15 mouse cellular contexts compared by ENCODE assay signal in the genomic region with DNA sequence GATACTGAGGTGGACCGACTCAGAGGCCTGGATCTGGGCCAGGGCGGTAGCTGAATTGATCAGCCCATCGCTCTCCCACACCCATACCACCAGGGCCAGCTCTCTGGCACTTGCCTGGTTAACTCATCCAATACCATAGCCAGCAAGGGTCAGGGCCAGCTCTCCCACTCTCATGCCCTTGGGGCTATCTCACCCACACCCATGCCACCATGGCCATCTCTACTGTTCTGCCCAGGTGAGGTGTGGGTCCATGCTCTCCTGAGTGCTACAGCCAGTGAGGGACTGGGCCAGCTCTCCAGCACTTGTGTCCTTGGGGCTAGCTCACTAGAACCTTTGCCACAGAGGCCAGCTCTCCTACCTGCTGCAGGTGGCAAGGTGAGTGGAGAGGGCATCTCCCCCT. TPM values are rescaled to one million over a fixed set of nuclear protein-coding genes. Genes with fewer than 3 reads are reported as not detected.
A peak's percentile ranks its signal among the peaks of the same experiment; 100 is the strongest.
DNase-seq lines count a peak whose midpoint lies in the region; ATAC-seq and TF ChIP-seq lines count a peak whose summit lies in the region.
"Had no signal": no experiment of that assay in that cellular context is flagged by ENCODE, and none has a peak within 500 bp of the region (broad histone marks: within the 10 kb centered on the region; RNA-seq: fewer than 3 reads in every experiment).

No protein-coding gene starts in this region.

- peaks cover 15% of the 10 kb centered on the region for H3K36me3 ChIP-seq in heart, embryonic 11.5 days (ENCODE audit: control insufficient read depth, insufficient read depth, low read length)
- peaks cover 36% of the 10 kb centered on the region for H3K36me3 ChIP-seq in megakaryocyte, embryonic 14.5 days (replicated peaks; ENCODE audit: low read length)
- H3K36me3 ChIP-seq in midbrain, embryonic 12.5 days = peaks cover 25% of the 10 kb centered on the region
- H3K36me3 ChIP-seq in stomach, postnatal 0 days (ENCODE audit: control insufficient read depth, insufficient read depth, low read length) = no peaks in the 10 kb centered on the region

- peak; percentile 35; the same call in 1 of the 2 replicates for ATAC-seq in heart, embryonic 11.5 days (replicated peaks; ENCODE audit: insufficient number of reproducible peaks, low FRiP score, low TSS enrichment)
- no peak for ATAC-seq in megakaryocyte, adult 5-6 weeks (ENCODE audit: poor library complexity, severe bottlenecking)
- ATAC-seq in midbrain, embryonic 12.5 days (ENCODE audit: low FRiP score, low read depth) = peak; percentile 32; the same call in 1 of the 2 replicates
- ATAC-seq in stomach, postnatal 0 days (ENCODE audit: low FRiP score, low TSS enrichment) = peak; percentile 27; the same call in 1 of the 2 replicates
- no peak for ATAC-seq in frontal cortex, adult (ENCODE audit: low TSS enrichment)
- ATAC-seq: activated CD4-positive, CD25-positive, alpha-beta regulatory T cell, adult 4 months; intestine, embryonic 15.5 days had no signal

- 93% methylated on average over 3 of the region's 3 CpGs for WGBS in heart, embryonic 11.5 days (ENCODE audit: insufficient replicate concordance)
- 97% methylated on average over 3 of the region's 3 CpGs for WGBS in midbrain, embryonic 12.5 days
- 87% methylated on average over 3 of the region's 3 CpGs for WGBS in stomach, postnatal 0 days

- H3K27me3 ChIP-seq in heart, embryonic 11.5 days (ENCODE audit: control insufficient read depth, insufficient read depth, low read length) = no peaks in the 10 kb centered on the region
- H3K27me3 ChIP-seq in megakaryocyte, embryonic 14.5 days (replicated peaks) = peaks cover 2% of the 10 kb centered on the region
- no peaks in the 10 kb centered on the region for H3K27me3 ChIP-seq in midbrain, embryonic 12.5 days
- no peaks in the 10 kb centered on the region for H3K27me3 ChIP-seq in stomach, postnatal 0 days (ENCODE audit: control insufficient read depth, insufficient read depth, low read length)
- H3K27me3 ChIP-seq: heart, embryonic 15.5 days; intestine, embryonic 15.5 days had no signal

- H3K4me3 ChIP-seq in heart, embryonic 11.5 days (ENCODE audit: low read depth, low read length) = no peak overlapping the region
- peak overlapping the region; percentile 23 for H3K4me3 ChIP-seq in megakaryocyte, embryonic 14.5 days (replicated peaks)
- H3K4me3 ChIP-seq in midbrain, embryonic 12.5 days = no peak overlapping the region
- no peak overlapping the region for H3K4me3 ChIP-seq in stomach, postnatal 0 days (ENCODE audit: low read depth, low read length)
- H3K4me3 ChIP-seq: heart, embryonic 15.5 days; intestine, embryonic 15.5 days had no signal

- H3K27ac ChIP-seq in heart, embryonic 11.5 days (ENCODE audit: low read depth, low read length) = no peak overlapping the region
- H3K27ac ChIP-seq in midbrain, embryonic 12.5 days (replicated peaks) = no peak overlapping the region
- no peak overlapping the region for H3K27ac ChIP-seq in stomach, postnatal 0 days (replicated peaks)
- H3K27ac ChIP-seq: heart, embryonic 15.5 days; intestine, embryonic 15.5 days had no signal

- no peak overlapping the region for H3K9ac ChIP-seq in heart, embryonic 11.5 days (ENCODE audit: low read depth, low read length)
- no peak overlapping the region for H3K9ac ChIP-seq in midbrain, embryonic 12.5 days (replicated peaks)
- H3K9ac ChIP-seq in stomach, postnatal 0 days (ENCODE audit: low read length) = no peak overlapping the region
- H3K9ac ChIP-seq: heart, embryonic 15.5 days; intestine, embryonic 15.5 days had no signal

- H3K4me2 ChIP-seq in heart, embryonic 11.5 days = no peak overlapping the region
- H3K4me2 ChIP-seq in midbrain, embryonic 12.5 days (replicated peaks) = no peak overlapping the region
- no peak overlapping the region for H3K4me2 ChIP-seq in stomach, postnatal 0 days (replicated peaks; ENCODE audit: low read depth)
- H3K4me2 ChIP-seq: heart, embryonic 15.5 days; intestine, embryonic 15.5 days had no signal

- TF ChIP-seq CTCF in stomach, postnatal 0 days (IDR thresholded peaks at IDR 0.05; ENCODE audit: low read depth) = no peak

- no peaks in the 10 kb centered on the region for H3K9me3 ChIP-seq in heart, embryonic 11.5 days (replicated peaks; ENCODE audit: control insufficient read depth, low read length)
- H3K9me3 ChIP-seq in megakaryocyte, embryonic 14.5 days = no peaks in the 10 kb centered on the region
- H3K9me3 ChIP-seq in midbrain, embryonic 12.5 days = no peaks in the 10 kb centered on the region
- no peaks in the 10 kb centered on the region for H3K9me3 ChIP-seq in stomach, postnatal 0 days (ENCODE audit: control insufficient read depth, low read length)
- H3K9me3 ChIP-seq: heart, embryonic 15.5 days; intestine, embryonic 15.5 days had no signal

- no peak for DNase-seq in heart, adult 9 months (ENCODE audit: low spot score in 2 of 2)
- DNase-seq in stomach, postnatal 0 days (ENCODE audit: low spot score) = no peak
- DNase-seq in layer of hippocampus, adult 9-11 months = no peak
- DNase-seq: cerebellum, postnatal 14 days; left cerebral cortex, postnatal 4 days; right cerebral cortex, adult 18-20 months; thymus, postnatal 36 days had no signal

- TF ChIP-seq EP300 in stomach, postnatal 0 days (optimal IDR thresholded peaks at IDR 0.05) = no peak

- no peaks in the 10 kb centered on the region; the same call in 1 of the 2 replicates for H3K4me1 ChIP-seq in heart, embryonic 11.5 days (ENCODE audit: control insufficient read depth, insufficient read depth, low read length)
- peaks cover 8% of the 10 kb centered on the region; the same call in 1 of the 2 replicates for H3K4me1 ChIP-seq in megakaryocyte, embryonic 14.5 days
- no peaks in the 10 kb centered on the region for H3K4me1 ChIP-seq in midbrain, embryonic 12.5 days
- no peaks in the 10 kb centered on the region for H3K4me1 ChIP-seq in stomach, postnatal 0 days (replicated peaks; ENCODE audit: control insufficient read depth, insufficient read depth)

RNA-seq across cellular contexts. Expression of a gene that starts 34.1 kb away (rescaled TPM):
- 61.5 and 65.2 TPM in 2 replicates for polyA plus RNA-seq in heart, embryonic 11.5 days (2014; fragmentation: Nextera tagmentation; extraction: Ambion mirVana)
- polyA plus RNA-seq in megakaryocyte, embryonic 14.5 days (2012; ENCODE audit: insufficient read depth, low replicate concordance) = 4.6 and 6.2 TPM in 2 replicates
- total RNA-seq in megakaryocyte, adult 5-6 weeks (2015) = 148 and 158 TPM in 2 replicates
- total RNA-seq in megakaryocyte, adult 5-6 weeks (2017) = 63.3 and 69.2 TPM in 2 replicates
- polyA plus RNA-seq in midbrain, embryonic 12.5 days (2016; fragmentation: Nextera tagmentation; extraction: Ambion mirVana) = 143 and 144 TPM in 2 replicates
- 51.9 and 54.8 TPM in 2 replicates for polyA plus RNA-seq in stomach, postnatal 0 days (2015; fragmentation: Nextera tagmentation; extraction: Ambion mirVana)

Comparison
In these comparisons a context has a peak if more than half of its experiments do, and no peak if none do; other contexts are left out.
1. ATAC-seq: peak in heart, embryonic 11.5 days (single experiment), midbrain, embryonic 12.5 days (single experiment) and stomach, postnatal 0 days (single experiment); none in megakaryocyte, adult 5-6 weeks (single experiment) and frontal cortex, adult (single experiment).